10 mouse cellular contexts compared by ENCODE assay signal in the genomic region with DNA sequence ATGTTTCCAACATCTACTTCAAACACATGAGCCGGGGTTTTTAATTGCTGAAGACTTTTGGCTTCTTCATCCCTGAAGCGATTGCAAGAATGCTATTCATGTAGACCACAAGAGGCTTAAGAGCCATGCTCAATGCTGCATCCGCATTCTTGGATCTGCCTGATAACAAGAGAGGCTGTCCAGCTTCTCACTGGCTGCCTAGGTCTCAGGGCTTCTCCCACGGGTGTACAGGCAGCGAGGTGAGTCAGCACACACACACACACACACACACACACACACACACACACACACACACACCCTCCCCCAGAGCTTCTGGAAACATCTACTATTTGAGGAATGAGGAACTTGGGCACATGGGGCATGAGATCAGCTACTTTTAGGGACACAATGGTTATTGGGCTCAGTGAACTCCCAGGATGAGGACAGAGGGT.
DNase-seq lines count a peak whose midpoint lies in the region; ATAC-seq lines count a peak whose summit lies in the region.
"Had no signal": no experiment of that assay in that cellular context is flagged by ENCODE, and none has a peak within 500 bp of the region (broad histone marks: within the 10 kb centered on the region; RNA-seq: fewer than 3 reads in every experiment).

No protein-coding gene starts in this region.

- no peak for ATAC-seq in monocyte, adult 5-6 weeks (replicated peaks; ENCODE audit: insufficient number of reproducible peaks, low FRiP score, low TSS enrichment, poor library complexity, severe bottlenecking)

- peak; percentile 47 for DNase-seq in layer of hippocampus, adult 9-11 months
- no peak for DNase-seq in layer of hippocampus, postnatal 25 days (ENCODE audit: extremely low spot score in 1 of 2, low spot score in 1 of 2)
- DNase-seq in gastrocnemius, postnatal 10 days, result peak; percentile 11
- peak; percentile 38 for DNase-seq in kidney, adult 9 months
- DNase-seq in lung, postnatal 4 days, result peak; percentile 62 to 84
- DNase-seq in right cerebral cortex, postnatal 14 days, result no peak
- no peak for DNase-seq in T-cell, adult 2 months (ENCODE audit: low spot score)
- DNase-seq: adrenal gland, postnatal 36 days; embryo, embryonic 11 days had no signal

Comparison
In these comparisons a context has a peak if more than half of its experiments do, and no peak if none do; other contexts are left out.
1. DNase-seq: peak in layer of hippocampus, adult 9-11 months (single experiment), gastrocnemius, postnatal 10 days (single experiment), kidney, adult 9 months (single experiment) and lung, postnatal 4 days (2 of 2); none in layer of hippocampus, postnatal 25 days (0 of 2), right cerebral cortex, postnatal 14 days (single experiment) and T-cell, adult 2 months (single experiment).